Mouse (Mus musculus): ENCODE measurements around the gene Pum2. TPM values are rescaled to one million over a fixed set of nuclear protein-coding genes. Genes with fewer than 3 reads are reported as not detected.

Pum2 gene
- polyA plus RNA-seq, 1 experiment from 2014 or later: 48.9 TPM

DNA sequence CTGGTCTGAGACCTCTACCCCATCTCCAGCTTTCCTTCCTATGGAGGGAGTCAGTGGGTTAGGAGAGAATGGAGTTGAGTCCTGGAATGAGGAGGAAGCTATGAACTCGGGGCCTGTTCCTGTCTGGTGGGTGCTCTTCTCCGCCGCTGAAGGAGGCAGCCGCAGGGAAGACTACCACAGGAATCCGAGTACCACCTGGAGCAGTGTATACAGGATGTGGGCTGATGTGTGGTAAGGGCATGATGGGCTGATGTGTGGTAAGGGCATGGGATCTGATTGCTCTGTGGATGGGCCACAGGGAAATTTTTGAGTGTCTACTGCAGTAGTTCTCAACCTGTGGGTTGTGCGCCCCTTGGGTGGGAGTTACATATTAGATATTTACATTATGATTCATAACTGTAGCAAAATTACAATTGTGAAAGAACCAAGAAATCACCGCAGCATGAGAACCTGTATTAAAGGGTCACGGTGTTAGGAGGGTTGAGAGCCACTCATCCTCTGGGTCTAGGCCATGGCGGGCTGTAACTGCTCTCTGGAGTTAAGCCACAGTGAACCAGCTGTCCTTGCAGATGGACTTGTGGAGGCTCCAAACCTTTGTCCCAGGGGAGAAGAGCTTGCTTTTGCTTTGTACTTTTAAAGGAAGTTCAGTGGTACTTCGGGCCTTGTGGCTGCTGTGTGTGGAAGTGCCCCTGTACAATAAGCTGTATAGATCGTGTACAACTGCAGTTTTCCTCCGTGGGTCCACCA is 113.2 kb downstream of the Pum2 start:
- H3K4me3 ChIP-seq (ENCODE audit: low read depth, low read length): no peak overlapping the region
- H3K4me2 ChIP-seq (ENCODE audit: low read length): no peak overlapping the region
- no peak overlapping the region for H3K9ac ChIP-seq (ENCODE audit: low read depth, low read length)
- no peaks in the 10 kb centered on the region for H3K27me3 ChIP-seq (ENCODE audit: control insufficient read depth, insufficient read depth, low read depth, low read length)
- no peak overlapping the region for H3K27ac ChIP-seq (ENCODE audit: low read length)
- H3K4me1 ChIP-seq (ENCODE audit: control insufficient read depth, insufficient read depth, low read length): no peaks in the 10 kb centered on the region
- no peak for ATAC-seq
- 91% methylated on average over 12 of the region's 12 CpGs for WGBS
- no peaks in the 10 kb centered on the region for H3K9me3 ChIP-seq (replicated peaks; ENCODE audit: control insufficient read depth, low read length, poor library complexity, severe bottlenecking)
- peaks cover 6% of the 10 kb centered on the region for H3K36me3 ChIP-seq (ENCODE audit: control insufficient read depth, insufficient read depth, low read length)

DNA sequence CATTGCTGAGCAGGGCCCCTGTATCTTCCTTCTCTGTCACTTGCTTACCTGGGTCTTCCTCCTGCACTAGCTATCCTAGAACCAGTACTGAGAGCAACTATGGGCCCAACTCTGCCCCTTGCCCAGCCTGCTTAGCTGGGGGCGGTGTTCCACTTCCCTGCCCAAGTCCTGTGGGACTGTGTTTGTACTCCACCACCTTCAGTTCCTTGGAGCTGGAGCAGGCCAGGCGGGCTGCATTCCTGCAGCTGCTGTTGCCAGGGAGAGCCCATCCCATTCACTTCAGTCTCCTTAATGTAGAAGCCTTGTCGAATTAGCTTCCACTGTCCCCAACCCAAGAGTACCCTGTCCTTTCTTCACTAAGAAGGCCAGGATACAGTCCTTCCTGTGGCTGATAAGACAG is 114.5 kb downstream of the Pum2 start:
- Histone ChIP-seq H3K9ac (ENCODE audit: low read depth, low read length) (no peak overlapping the region), H3K27ac (ENCODE audit: low read length) (no peak overlapping the region), H3K9me3 (replicated peaks; ENCODE audit: control insufficient read depth, low read length, poor library complexity, severe bottlenecking) (no peaks in the 10 kb centered on the region), H3K27me3 (ENCODE audit: control insufficient read depth, insufficient read depth, low read depth, low read length) (no peaks in the 10 kb centered on the region), H3K4me3 (ENCODE audit: low read depth, low read length) (no peak overlapping the region), H3K36me3 (ENCODE audit: control insufficient read depth, insufficient read depth, low read length) (peaks cover 6% of the 10 kb centered on the region), H3K4me1 (ENCODE audit: control insufficient read depth, insufficient read depth, low read length) (no peaks in the 10 kb centered on the region), H3K4me2 (ENCODE audit: low read length) (no peak overlapping the region)
- WGBS: 35% methylated on average over 3 of the region's 3 CpGs
- ATAC-seq: no peak

DNA sequence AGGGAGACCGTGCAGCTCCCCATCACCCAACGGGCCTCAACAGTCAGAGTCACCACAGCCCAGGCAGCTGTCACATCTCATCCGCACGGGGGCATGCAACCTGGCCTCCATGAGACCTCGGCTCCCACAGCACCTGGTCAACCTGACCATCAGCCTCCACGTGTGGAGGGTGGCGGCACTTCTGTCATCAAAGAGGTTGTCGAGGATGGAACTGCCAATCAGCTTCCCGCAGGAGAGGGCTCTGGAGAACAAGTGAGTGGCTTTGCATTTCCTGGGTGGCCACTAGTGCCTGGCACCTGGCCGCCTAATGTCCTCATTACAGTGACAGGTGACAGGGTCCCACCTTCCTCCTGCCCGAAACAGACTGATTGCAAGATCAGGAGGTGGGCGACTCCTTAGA is 116.7 kb downstream of the Pum2 start:
- 93% methylated on average over 12 of the region's 12 CpGs for WGBS
- Histone ChIP-seq H3K4me1 (ENCODE audit: control insufficient read depth, insufficient read depth, low read length) (no peaks in the 10 kb centered on the region), H3K9ac (ENCODE audit: low read depth, low read length) (no peak overlapping the region), H3K4me2 (ENCODE audit: low read length) (no peak overlapping the region), H3K27ac (ENCODE audit: low read length) (no peak overlapping the region), H3K27me3 (ENCODE audit: control insufficient read depth, insufficient read depth, low read depth, low read length) (no peaks in the 10 kb centered on the region), H3K4me3 (ENCODE audit: low read depth, low read length) (no peak overlapping the region), H3K9me3 (replicated peaks; ENCODE audit: control insufficient read depth, low read length, poor library complexity, severe bottlenecking) (no peaks in the 10 kb centered on the region), H3K36me3 (ENCODE audit: control insufficient read depth, insufficient read depth, low read length) (peaks cover 6% of the 10 kb centered on the region)
- ATAC-seq: no peak

DNA sequence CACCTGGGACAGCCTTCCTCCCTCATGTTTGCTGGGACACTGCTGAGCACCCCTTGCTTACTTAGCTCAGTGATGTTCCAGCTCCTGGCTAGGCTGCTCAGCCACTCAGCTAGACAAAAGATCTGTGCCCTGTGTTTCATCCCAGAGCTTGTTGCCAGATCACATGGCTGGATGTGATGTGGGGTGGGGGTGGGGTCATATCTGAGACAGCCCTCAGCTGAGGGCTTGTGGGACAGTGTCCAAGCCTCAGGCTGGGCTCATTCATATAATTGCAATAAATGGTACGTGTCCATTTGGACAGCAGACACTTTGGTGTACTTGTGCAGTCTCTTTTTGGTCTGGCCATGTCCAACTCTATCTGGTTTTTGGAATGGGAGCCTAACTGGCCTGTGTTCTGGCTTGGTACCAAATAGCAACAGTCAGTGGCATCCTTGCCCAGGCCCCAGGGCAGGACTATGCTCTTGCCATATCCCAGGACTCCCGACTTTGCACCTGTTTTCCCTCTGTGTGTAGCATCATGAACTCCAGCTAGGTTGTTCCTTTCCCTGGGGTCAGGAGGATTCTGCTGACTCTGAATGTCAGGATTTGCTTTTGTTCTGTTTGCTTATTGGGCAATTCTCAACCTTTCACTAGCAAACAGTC is 119.6 kb downstream of the Pum2 start:
- Histone ChIP-seq H3K9me3 (replicated peaks; ENCODE audit: control insufficient read depth, low read length, poor library complexity, severe bottlenecking) (no peaks in the 10 kb centered on the region), H3K9ac (ENCODE audit: low read depth, low read length) (no peak overlapping the region), H3K4me2 (ENCODE audit: low read length) (no peak overlapping the region), H3K27me3 (ENCODE audit: control insufficient read depth, insufficient read depth, low read depth, low read length) (no peaks in the 10 kb centered on the region), H3K4me3 (ENCODE audit: low read depth, low read length) (no peak overlapping the region), H3K36me3 (ENCODE audit: control insufficient read depth, insufficient read depth, low read length) (peaks cover 6% of the 10 kb centered on the region), H3K27ac (ENCODE audit: low read length) (no peak overlapping the region), H3K4me1 (ENCODE audit: control insufficient read depth, insufficient read depth, low read length) (no peaks in the 10 kb centered on the region)
- no peak for ATAC-seq
- WGBS: 89% methylated on average over 2 of the region's 2 CpGs

DNA sequence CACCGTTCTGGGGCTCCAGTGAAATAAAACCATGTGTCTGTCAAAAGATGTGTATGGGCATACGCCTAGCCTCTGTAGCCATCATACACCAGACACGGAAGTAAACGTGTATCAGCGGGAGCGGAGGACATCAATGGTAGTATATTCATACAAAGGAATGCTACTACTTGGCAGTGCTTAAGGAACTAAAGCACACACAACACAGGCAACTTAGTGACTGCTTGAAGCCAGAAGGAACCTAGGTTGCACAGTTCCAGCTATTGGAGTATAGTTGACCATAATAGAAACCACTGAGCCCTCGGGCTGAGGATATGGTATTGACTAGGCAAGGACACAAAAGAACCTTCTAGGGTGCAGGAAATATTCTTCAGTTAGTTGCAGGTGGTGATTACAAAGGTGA is 124.0 kb downstream of the Pum2 start:
- Histone ChIP-seq H3K4me3 (ENCODE audit: low read depth, low read length) (no peak overlapping the region), H3K4me1 (ENCODE audit: control insufficient read depth, insufficient read depth, low read length) (no peaks in the 10 kb centered on the region), H3K27ac (ENCODE audit: low read length) (no peak overlapping the region), H3K27me3 (ENCODE audit: control insufficient read depth, insufficient read depth, low read depth, low read length) (no peaks in the 10 kb centered on the region), H3K4me2 (ENCODE audit: low read length) (no peak overlapping the region), H3K9me3 (replicated peaks; ENCODE audit: control insufficient read depth, low read length, poor library complexity, severe bottlenecking) (no peaks in the 10 kb centered on the region), H3K36me3 (ENCODE audit: control insufficient read depth, insufficient read depth, low read length) (no peaks in the 10 kb centered on the region), H3K9ac (ENCODE audit: low read depth, low read length) (no peak overlapping the region)
- 94% methylated on average over 7 of the region's 7 CpGs for WGBS
- ATAC-seq: no peak

DNA sequence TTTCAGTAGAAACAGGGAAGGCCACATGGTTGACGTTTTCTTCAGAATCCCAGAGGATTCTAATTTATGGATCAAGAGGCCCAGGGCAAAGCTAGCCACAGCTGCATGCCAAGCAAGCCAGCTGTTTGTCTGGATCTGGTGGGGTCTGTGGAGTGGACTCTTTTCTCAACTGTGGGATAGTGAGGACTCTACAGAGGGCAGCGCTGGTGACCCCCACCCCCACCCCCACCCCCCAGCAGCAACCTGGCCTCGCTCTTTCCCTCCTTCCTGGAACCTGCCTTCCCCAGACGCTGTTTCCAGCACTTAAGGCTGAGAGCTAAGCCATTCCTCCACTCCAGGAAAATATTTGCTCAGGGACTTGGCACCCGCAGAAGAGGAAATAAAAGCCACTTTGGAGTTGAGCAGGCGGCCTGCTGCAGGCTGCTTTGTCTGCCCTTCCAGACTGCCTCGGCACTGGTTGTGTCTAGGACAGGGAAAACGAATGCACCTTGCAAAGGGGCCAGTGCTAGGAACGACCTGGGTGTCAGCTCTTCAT is 124.6 kb downstream of the Pum2 start:
- H3K4me1 ChIP-seq (ENCODE audit: control insufficient read depth, insufficient read depth, low read length): no peaks in the 10 kb centered on the region
- H3K4me3 ChIP-seq (ENCODE audit: low read depth, low read length): no peak overlapping the region
- WGBS: 64% methylated on average over 9 of the region's 9 CpGs
- no peak for ATAC-seq
- no peak overlapping the region for H3K4me2 ChIP-seq (ENCODE audit: low read length)
- H3K36me3 ChIP-seq (ENCODE audit: control insufficient read depth, insufficient read depth, low read length): no peaks in the 10 kb centered on the region
- H3K27me3 ChIP-seq (ENCODE audit: control insufficient read depth, insufficient read depth, low read depth, low read length): no peaks in the 10 kb centered on the region
- H3K27ac ChIP-seq (ENCODE audit: low read length): no peak overlapping the region
- H3K9me3 ChIP-seq (replicated peaks; ENCODE audit: control insufficient read depth, low read length, poor library complexity, severe bottlenecking): no peaks in the 10 kb centered on the region
- H3K9ac ChIP-seq (ENCODE audit: low read depth, low read length): no peak overlapping the region

Other genes starting within 250 kb of the Pum2 start
- gene Rhob, start 174.1 kb upstream of the Pum2 start, polyA plus RNA-seq (2015; fragmentation: Nextera tagmentation; extraction: Ambion mirVana): 75.7 and 80.0 TPM in 2 replicates
- gene Slc7a15, start 75.1 kb upstream of the Pum2 start, polyA plus RNA-seq (2015; fragmentation: Nextera tagmentation; extraction: Ambion mirVana): not detected in 2 replicates
- gene Sdc1, start 97.2 kb downstream of the Pum2 start, polyA plus RNA-seq (2015; fragmentation: Nextera tagmentation; extraction: Ambion mirVana): 16.7 and 19.0 TPM in 2 replicates
- 190 and 201 TPM in 2 replicates for gene Laptm4a, start 247.5 kb downstream of the Pum2 start, polyA plus RNA-seq (2015; fragmentation: Nextera tagmentation; extraction: Ambion mirVana)

Measured in midbrain, embryonic 16.5 days (tissue).